Mouse (Mus musculus): ENCODE measurements around the gene Eml2. TPM values are rescaled to one million over a fixed set of nuclear protein-coding genes. Genes with fewer than 3 reads are reported as not detected.
A peak's percentile ranks its signal among the peaks of the same experiment; 100 is the strongest.

The Eml2 gene
- polyA plus RNA-seq, 2 experiments, result 1.5 to 38.5 TPM

DNA sequence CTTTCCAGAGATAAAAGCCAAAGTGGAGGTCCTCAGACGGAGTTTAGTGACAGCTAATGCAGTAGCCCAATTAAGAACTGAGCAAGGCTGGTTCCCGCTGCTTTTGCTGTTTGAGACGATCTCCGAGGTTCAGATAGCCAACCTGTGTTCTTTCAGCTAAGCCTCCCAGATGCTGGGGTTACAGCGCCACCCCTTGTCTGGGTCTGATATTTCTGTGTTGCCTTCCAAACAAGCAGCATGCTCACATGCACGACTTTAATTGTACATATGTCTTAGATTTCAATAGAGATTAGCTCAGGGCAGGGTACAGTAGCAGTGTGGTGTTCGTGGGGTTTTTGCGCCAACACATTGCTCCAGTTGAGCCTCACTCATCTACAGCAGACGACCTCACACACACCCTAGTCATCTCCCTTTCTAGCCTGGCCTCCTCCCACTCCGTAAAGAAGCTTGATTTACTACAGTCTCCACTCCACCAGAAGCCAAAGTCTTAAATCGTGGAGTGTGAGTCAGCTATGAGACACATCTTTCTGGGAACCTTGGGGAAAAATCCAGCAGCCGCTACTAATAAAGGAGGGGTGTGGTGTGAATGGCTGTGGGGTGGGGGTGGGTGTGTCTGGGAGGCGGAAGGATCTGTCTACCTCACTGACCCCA lies 20.3 kb upstream of the Eml2 start:
- no peak overlapping the region for H3K4me3 ChIP-seq (replicated peaks; ENCODE audit: low read length)
- H3K27ac ChIP-seq (replicated peaks; ENCODE audit: low read depth, low read length), result no peak overlapping the region
- 37% methylated on average over 13 of the region's 13 CpGs for WGBS
- TF ChIP-seq POLR2A (IDR thresholded peaks at IDR 0.05; ENCODE audit: borderline replicate concordance, extremely low read depth, insufficient read depth, insufficient read length), result no peak
- no peak overlapping the region for H3K4me2 ChIP-seq (replicated peaks; ENCODE audit: low read depth, low read length, severe bottlenecking)
- H3K4me1 ChIP-seq (ENCODE audit: control insufficient read depth, insufficient read depth, low read length), result peaks cover 2% of the 10 kb centered on the region
- DNase-seq (ENCODE audit: low spot score) (no peak), ATAC-seq (ENCODE audit: low FRiP score, low read depth) (no peak)
- no peaks in the 10 kb centered on the region for H3K9me3 ChIP-seq (ENCODE audit: control insufficient read depth, low read length)
- H3K36me3 ChIP-seq (ENCODE audit: control insufficient read depth, insufficient read depth, low read length), result peaks cover 34% of the 10 kb centered on the region
- no peak overlapping the region for H3K9ac ChIP-seq (ENCODE audit: low read depth, low read length, severe bottlenecking)
- H3K27me3 ChIP-seq (ENCODE audit: control insufficient read depth, insufficient read depth, low read length), result peaks cover 19% of the 10 kb centered on the region

GRCm38 (mm10) chr7:19157160-19157800 lies 18.9 kb upstream of the Eml2 start:
- peak; percentile 76 for DNase-seq (ENCODE audit: low spot score)
- H3K27me3 ChIP-seq (ENCODE audit: control insufficient read depth, insufficient read depth, low read length), result peaks cover 19% of the 10 kb centered on the region
- peaks cover 24% of the 10 kb centered on the region for H3K36me3 ChIP-seq (ENCODE audit: control insufficient read depth, insufficient read depth, low read length)
- H3K4me2 ChIP-seq (replicated peaks; ENCODE audit: low read depth, low read length, severe bottlenecking), result peak overlapping the region; percentile 30
- H3K9ac ChIP-seq (ENCODE audit: low read depth, low read length, severe bottlenecking), result no peak overlapping the region
- WGBS, result 6% methylated on average over 28 of the region's 30 CpGs
- no peak for TF ChIP-seq POLR2A (IDR thresholded peaks at IDR 0.05; ENCODE audit: borderline replicate concordance, extremely low read depth, insufficient read depth, insufficient read length)
- peak; percentile 72 for ATAC-seq (ENCODE audit: low FRiP score, low read depth)
- H3K4me1 ChIP-seq (ENCODE audit: control insufficient read depth, insufficient read depth, low read length), result peaks cover 2% of the 10 kb centered on the region
- H3K4me3 ChIP-seq (replicated peaks; ENCODE audit: low read length), result no peak overlapping the region
- H3K9me3 ChIP-seq (ENCODE audit: control insufficient read depth, low read length), result no peaks in the 10 kb centered on the region
- H3K27ac ChIP-seq (replicated peaks; ENCODE audit: low read depth, low read length), result no peak overlapping the region

GRCm38 (mm10) chr7:19158601-19159000 lies 17.6 kb upstream of the Eml2 start:
- DNase-seq (ENCODE audit: low spot score), result no peak
- Histone ChIP-seq H3K27me3 (ENCODE audit: control insufficient read depth, insufficient read depth, low read length) (peaks cover 19% of the 10 kb centered on the region), H3K4me3 (replicated peaks; ENCODE audit: low read length) (no peak overlapping the region), H3K36me3 (ENCODE audit: control insufficient read depth, insufficient read depth, low read length) (peaks cover 13% of the 10 kb centered on the region), H3K4me1 (ENCODE audit: control insufficient read depth, insufficient read depth, low read length) (peaks cover 5% of the 10 kb centered on the region), H3K27ac (replicated peaks; ENCODE audit: low read depth, low read length) (no peak overlapping the region), H3K4me2 (replicated peaks; ENCODE audit: low read depth, low read length, severe bottlenecking) (no peak overlapping the region), H3K9me3 (ENCODE audit: control insufficient read depth, low read length) (no peaks in the 10 kb centered on the region), H3K9ac (ENCODE audit: low read depth, low read length, severe bottlenecking) (no peak overlapping the region)
- 57% methylated on average over 11 of the region's 11 CpGs for WGBS
- no peak for TF ChIP-seq POLR2A (IDR thresholded peaks at IDR 0.05; ENCODE audit: borderline replicate concordance, extremely low read depth, insufficient read depth, insufficient read length)
- no peak for ATAC-seq (ENCODE audit: low FRiP score, low read depth)

- DNase-seq (ENCODE audit: low spot score), result no peak
- TF ChIP-seq POLR2A (IDR thresholded peaks at IDR 0.05; ENCODE audit: borderline replicate concordance, extremely low read depth, insufficient read depth, insufficient read length), result no peak
- no peak overlapping the region for H3K27ac ChIP-seq (replicated peaks; ENCODE audit: low read depth, low read length)
- H3K36me3 ChIP-seq (ENCODE audit: control insufficient read depth, insufficient read depth, low read length), result peaks cover 6% of the 10 kb centered on the region; the same call in 1 of the 2 replicates
- 11% methylated on average over 18 of the region's 18 CpGs for WGBS
- peaks cover 13% of the 10 kb centered on the region for H3K4me1 ChIP-seq (ENCODE audit: control insufficient read depth, insufficient read depth, low read length)
- no peak overlapping the region for H3K4me3 ChIP-seq (replicated peaks; ENCODE audit: low read length)
- H3K9ac ChIP-seq (ENCODE audit: low read depth, low read length, severe bottlenecking), result no peak overlapping the region
- no peak for ATAC-seq (ENCODE audit: low FRiP score, low read depth)
- peaks cover 19% of the 10 kb centered on the region for H3K27me3 ChIP-seq (ENCODE audit: control insufficient read depth, insufficient read depth, low read length)
- peak overlapping the region; percentile 55 for H3K4me2 ChIP-seq (replicated peaks; ENCODE audit: low read depth, low read length, severe bottlenecking)
- no peaks in the 10 kb centered on the region for H3K9me3 ChIP-seq (ENCODE audit: control insufficient read depth, low read length)
Observed at GRCm38 (mm10) chr7:19159411-19159810, 16.8 kb upstream of the Eml2 start.

- Histone ChIP-seq H3K4me3 (replicated peaks; ENCODE audit: low read length) (peak overlapping the region; percentile 31), H3K4me2 (replicated peaks; ENCODE audit: low read depth, low read length, severe bottlenecking) (peak overlapping the region; percentile 55), H3K9ac (ENCODE audit: low read depth, low read length, severe bottlenecking) (peak overlapping the region; percentile 13; the same call in 1 of the 2 replicates), H3K36me3 (ENCODE audit: control insufficient read depth, insufficient read depth, low read length) (no peaks in the 10 kb centered on the region), H3K27me3 (ENCODE audit: control insufficient read depth, insufficient read depth, low read length) (peaks cover 25% of the 10 kb centered on the region), H3K9me3 (ENCODE audit: control insufficient read depth, low read length) (no peaks in the 10 kb centered on the region), H3K4me1 (ENCODE audit: control insufficient read depth, insufficient read depth, low read length) (peaks cover 19% of the 10 kb centered on the region), H3K27ac (replicated peaks; ENCODE audit: low read depth, low read length) (no peak overlapping the region)
- 1% methylated on average over 20 of the region's 20 CpGs for WGBS
- ATAC-seq (ENCODE audit: low FRiP score, low read depth) (peak; percentile 46; the same call in 1 of the 2 replicates), DNase-seq (ENCODE audit: low spot score) (no peak)
- TF ChIP-seq POLR2A (IDR thresholded peaks at IDR 0.05; ENCODE audit: borderline replicate concordance, extremely low read depth, insufficient read depth, insufficient read length), result no peak
Observed at GRCm38 (mm10) chr7:19160115-19160514, 16.1 kb upstream of the Eml2 start.

All from limb, embryonic 14.5 days (tissue).